Mouse (Mus musculus): ENCODE measurements around the gene Aspg. TPM values are rescaled to one million over a fixed set of nuclear protein-coding genes. Genes with fewer than 3 reads are reported as not detected.

Gene Aspg
- polyA plus RNA-seq, 1 experiment = 1.3 TPM

DNA sequence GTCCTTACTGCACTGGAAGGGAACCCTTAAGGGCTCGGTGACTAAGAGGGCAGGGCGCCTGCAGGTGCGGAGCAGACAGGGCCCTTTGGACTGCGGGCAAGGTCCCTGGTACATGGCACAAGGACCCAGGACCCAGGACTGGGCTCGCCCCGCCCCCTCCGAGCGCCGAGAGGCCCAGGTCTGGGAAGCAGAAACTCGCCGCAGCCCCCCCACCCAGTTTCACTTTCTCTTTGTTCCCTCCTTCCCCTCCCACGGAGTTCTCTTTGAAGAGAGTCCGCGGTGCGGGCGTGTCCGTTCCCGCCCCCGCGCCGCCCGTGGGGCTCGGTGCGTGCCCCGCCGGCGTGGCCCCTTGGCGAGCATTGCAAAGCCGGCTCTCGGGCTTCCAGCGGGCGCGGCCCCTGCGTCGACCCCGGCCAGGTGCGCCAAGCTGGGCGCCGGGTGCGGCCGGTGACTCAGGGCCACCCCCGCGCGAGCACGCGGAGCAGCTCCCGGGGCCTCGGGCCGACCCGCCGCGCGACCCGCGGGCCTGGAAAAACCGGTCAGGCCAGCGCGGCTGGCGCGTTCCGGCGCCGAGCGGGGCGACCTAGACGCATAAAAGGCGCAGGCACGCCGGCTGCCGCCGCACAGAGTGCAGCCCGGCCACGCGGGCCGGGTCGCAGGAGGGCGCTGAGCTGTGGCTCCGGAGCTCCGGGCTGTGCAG lies 23.8 kb downstream of the Aspg start:
- H3K27ac ChIP-seq (ENCODE audit: insufficient read depth, low read length) = no peak overlapping the region
- no peak for TF ChIP-seq POLR2A (IDR thresholded peaks at IDR 0.05; ENCODE audit: low read depth, low read length)
- TF ChIP-seq CTCF (IDR thresholded peaks at IDR 0.05; ENCODE audit: borderline replicate concordance, insufficient read depth, low read length) = no peak
- H3K4me3 ChIP-seq (ENCODE audit: insufficient read depth, low read length) = peak overlapping the region; percentile 36
- H3K4me1 ChIP-seq (ENCODE audit: control insufficient read depth, insufficient read depth, low read length) = no peaks in the 10 kb centered on the region

DNA sequence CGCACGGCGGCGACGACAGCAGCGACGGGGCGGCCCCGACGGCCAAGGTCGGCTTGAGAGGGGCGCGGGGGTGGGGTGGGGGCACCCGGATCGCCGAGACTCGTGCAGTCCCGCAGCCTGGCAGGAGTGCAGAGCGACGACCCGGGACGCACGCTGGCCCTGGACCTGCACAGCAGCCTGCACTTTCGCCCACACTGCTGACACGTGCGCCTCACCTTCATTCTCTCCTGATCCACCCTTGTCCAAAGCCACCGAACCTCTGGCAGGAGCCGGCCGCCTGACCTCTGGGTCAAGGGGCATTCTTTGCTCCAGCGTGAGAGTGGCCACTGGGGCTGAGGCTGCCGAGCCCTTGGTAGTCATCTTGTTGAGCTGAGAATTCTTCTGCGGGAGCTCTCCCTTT lies 24.5 kb downstream of the Aspg start:
- TF ChIP-seq POLR2A (IDR thresholded peaks at IDR 0.05; ENCODE audit: low read depth, low read length) (no peak), CTCF (IDR thresholded peaks at IDR 0.05; ENCODE audit: borderline replicate concordance, insufficient read depth, low read length) (no peak)
- Histone ChIP-seq H3K4me1 (ENCODE audit: control insufficient read depth, insufficient read depth, low read length) (no peaks in the 10 kb centered on the region), H3K27ac (ENCODE audit: insufficient read depth, low read length) (no peak overlapping the region), H3K4me3 (ENCODE audit: insufficient read depth, low read length) (no peak overlapping the region)

DNA sequence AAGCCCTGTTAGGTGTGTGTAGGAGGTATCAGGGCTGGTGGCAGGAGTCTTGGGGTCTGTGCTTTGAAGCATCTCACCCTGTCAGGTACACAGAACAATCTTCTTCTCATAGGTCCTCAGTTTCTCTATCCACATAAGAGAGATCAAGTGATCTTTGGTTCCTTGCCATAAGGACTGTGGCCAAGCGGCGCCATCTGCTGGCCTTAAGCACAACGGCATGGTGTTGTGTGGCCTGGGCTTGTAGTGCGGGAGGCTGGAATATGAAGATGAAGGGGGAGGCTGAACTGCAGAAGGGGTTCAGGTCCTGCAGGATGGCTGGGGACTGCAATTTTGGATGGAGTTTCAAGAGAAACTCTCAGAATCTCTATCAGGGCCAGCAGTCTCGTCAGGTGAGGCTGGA lies 33.8 kb downstream of the Aspg start:
- H3K4me3 ChIP-seq (ENCODE audit: insufficient read depth, low read length) = no peak overlapping the region
- peak; percentile 94 for TF ChIP-seq CTCF (IDR thresholded peaks at IDR 0.05; ENCODE audit: borderline replicate concordance, insufficient read depth, low read length)
- no peak for TF ChIP-seq POLR2A (IDR thresholded peaks at IDR 0.05; ENCODE audit: low read depth, low read length)
- H3K4me1 ChIP-seq (ENCODE audit: control insufficient read depth, insufficient read depth, low read length) = no peaks in the 10 kb centered on the region
- no peak overlapping the region for H3K27ac ChIP-seq (ENCODE audit: insufficient read depth, low read length)

DNA sequence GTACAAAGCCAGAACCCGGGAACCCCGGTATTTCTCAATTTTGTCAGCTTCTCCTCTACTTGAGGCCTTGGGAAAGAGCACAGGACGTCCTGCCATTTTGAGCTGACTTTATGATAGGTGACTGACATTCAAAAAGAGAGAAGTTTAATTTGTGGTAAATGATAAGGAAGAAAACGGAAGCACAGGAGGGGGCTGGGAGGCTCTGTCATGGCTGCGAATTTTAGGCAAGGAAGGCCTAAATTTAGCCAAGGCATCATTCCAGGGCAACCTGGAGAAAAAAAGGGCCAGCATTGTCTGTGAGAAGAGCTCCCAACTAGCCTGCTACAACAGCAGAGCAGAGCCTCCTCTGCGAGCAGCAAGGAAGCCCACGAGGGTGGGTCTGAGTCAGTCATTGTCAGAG lies 34.3 kb downstream of the Aspg start:
- no peaks in the 10 kb centered on the region for H3K4me1 ChIP-seq (ENCODE audit: control insufficient read depth, insufficient read depth, low read length)
- H3K27ac ChIP-seq (ENCODE audit: insufficient read depth, low read length) = no peak overlapping the region
- H3K4me3 ChIP-seq (ENCODE audit: insufficient read depth, low read length) = no peak overlapping the region
- TF ChIP-seq POLR2A (IDR thresholded peaks at IDR 0.05; ENCODE audit: low read depth, low read length) (no peak), CTCF (IDR thresholded peaks at IDR 0.05; ENCODE audit: borderline replicate concordance, insufficient read depth, low read length) (no peak)

DNA sequence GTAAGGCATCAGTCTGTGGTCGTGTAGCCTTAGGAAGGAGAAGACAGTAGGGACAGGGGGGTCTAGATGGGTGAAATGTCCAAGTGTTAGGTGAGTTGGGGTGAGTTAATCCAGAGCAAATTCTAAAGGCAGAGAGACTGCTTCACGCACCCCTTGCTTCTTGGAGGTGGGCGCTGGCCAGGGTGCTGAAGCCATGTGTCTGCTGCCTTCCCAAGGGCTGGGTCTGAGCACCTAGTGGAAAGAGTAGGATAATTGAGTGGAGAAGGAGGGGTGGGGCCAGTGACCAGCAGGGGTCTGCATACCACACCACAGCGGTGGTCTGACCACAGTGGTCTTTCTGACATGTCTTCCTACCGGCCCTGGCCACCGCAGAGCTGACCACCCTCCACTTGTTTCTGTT lies 34.8 kb downstream of the Aspg start:
- no peak overlapping the region for H3K27ac ChIP-seq (ENCODE audit: insufficient read depth, low read length)
- no peak for TF ChIP-seq POLR2A (IDR thresholded peaks at IDR 0.05; ENCODE audit: low read depth, low read length)
- no peak for TF ChIP-seq CTCF (IDR thresholded peaks at IDR 0.05; ENCODE audit: borderline replicate concordance, insufficient read depth, low read length)
- H3K4me3 ChIP-seq (ENCODE audit: insufficient read depth, low read length) = no peak overlapping the region
- no peaks in the 10 kb centered on the region for H3K4me1 ChIP-seq (ENCODE audit: control insufficient read depth, insufficient read depth, low read length)

DNA sequence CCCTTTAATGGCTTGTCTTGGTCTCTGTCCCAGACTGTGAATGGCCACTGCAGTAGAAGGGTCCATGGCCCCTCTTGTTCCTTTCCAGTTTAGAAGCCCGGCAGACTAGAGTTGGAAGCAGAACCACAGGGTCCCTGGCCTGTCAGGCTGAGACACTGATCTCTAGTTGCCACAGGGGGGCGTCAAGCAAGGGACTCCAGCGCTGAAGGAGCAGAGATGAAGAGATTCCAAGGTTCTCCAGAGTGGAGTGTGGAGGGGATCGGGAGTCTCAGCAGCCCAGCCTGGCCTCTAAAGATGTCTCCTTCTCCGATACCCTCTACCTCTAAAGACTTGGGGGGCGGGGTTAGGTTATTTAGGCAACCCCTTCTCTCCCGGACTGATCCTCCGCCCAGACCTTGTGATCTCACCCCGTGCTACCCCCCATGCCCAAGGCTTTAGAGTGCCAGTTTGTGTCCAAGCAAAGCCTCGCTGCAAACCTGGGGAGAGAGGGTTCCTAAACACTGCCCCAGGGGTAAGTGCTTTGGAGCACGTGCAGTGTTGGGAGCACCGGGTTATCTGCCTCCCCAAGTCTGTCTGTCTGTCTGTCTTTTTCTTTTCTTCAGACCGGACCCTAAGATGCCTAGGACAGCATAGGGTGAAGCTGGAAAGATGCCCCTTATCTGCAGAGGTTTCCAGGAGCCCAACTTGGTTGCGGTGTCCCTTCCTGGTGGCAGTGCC lies 36.8 kb downstream of the Aspg start:
- TF ChIP-seq POLR2A (IDR thresholded peaks at IDR 0.05; ENCODE audit: low read depth, low read length) (no peak), CTCF (IDR thresholded peaks at IDR 0.05; ENCODE audit: borderline replicate concordance, insufficient read depth, low read length) (no peak)
- Histone ChIP-seq H3K4me3 (ENCODE audit: insufficient read depth, low read length) (no peak overlapping the region), H3K27ac (ENCODE audit: insufficient read depth, low read length) (no peak overlapping the region), H3K4me1 (ENCODE audit: control insufficient read depth, insufficient read depth, low read length) (no peaks in the 10 kb centered on the region)

DNA sequence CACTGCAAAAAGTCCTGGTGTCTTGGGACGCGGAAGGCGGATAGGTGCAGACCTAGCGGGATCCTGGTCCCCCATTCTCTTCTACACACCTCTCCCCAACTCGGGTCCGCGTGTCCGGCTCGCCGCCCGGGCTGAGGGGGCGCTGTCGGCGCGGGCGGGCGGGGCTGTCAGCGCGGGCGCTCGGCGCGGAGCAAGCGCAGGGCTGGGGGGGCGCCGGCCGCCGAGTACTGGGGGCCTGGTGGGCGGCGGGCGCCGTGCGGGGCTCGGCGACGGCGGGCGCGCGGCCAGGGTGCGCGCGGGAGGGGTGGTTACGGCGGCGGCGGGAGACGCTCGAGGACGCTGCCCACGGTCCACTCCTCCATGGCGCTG lies 37.3 kb downstream of the Aspg start:
- no peaks in the 10 kb centered on the region for H3K4me1 ChIP-seq (ENCODE audit: control insufficient read depth, insufficient read depth, low read length)
- no peak overlapping the region for H3K27ac ChIP-seq (ENCODE audit: insufficient read depth, low read length)
- no peak overlapping the region for H3K4me3 ChIP-seq (ENCODE audit: insufficient read depth, low read length)
- TF ChIP-seq CTCF (IDR thresholded peaks at IDR 0.05; ENCODE audit: borderline replicate concordance, insufficient read depth, low read length) (no peak), POLR2A (IDR thresholded peaks at IDR 0.05; ENCODE audit: low read depth, low read length) (no peak)

DNA sequence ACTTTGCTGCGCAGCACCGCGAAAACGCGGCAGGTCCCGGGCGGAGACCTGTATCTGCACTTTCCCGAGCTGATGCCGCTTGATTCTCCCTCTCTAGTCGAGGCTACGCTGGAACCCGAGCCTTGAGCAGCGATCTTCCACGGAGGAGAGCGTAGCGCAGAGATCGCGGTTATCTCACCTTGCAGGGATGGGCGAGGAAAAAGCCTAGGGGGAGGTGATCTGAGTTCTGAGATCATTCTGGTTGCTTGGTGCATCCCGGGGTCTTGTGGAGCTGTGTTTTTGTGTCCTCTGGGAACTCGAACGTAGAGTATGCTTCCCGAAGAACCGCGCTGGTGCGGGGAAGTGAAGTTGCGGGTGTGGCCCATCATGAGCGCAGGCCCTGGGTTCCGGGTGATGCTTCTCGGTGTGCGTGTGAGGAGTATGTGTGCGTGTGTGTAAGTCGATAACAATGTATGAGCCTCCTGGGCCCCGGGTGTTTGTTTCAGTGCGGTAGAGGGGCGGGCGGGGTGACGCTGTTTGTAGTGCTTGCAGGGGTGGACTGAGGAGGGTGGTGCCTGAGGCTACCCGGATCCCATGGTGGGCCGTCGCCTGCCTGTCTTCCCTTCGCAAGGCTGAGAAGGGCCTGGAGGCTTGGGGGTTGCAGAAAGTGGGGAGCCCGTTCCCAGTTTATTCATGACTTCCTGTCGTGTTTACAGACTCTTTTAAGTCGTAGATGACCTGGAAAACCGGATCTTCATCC lies 38.1 kb downstream of the Aspg start:
- Histone ChIP-seq H3K4me1 (ENCODE audit: control insufficient read depth, insufficient read depth, low read length) (no peaks in the 10 kb centered on the region), H3K27ac (ENCODE audit: insufficient read depth, low read length) (no peak overlapping the region), H3K4me3 (ENCODE audit: insufficient read depth, low read length) (no peak overlapping the region)
- no peak for TF ChIP-seq POLR2A (IDR thresholded peaks at IDR 0.05; ENCODE audit: low read depth, low read length)
- no peak for TF ChIP-seq CTCF (IDR thresholded peaks at IDR 0.05; ENCODE audit: borderline replicate concordance, insufficient read depth, low read length)

DNA sequence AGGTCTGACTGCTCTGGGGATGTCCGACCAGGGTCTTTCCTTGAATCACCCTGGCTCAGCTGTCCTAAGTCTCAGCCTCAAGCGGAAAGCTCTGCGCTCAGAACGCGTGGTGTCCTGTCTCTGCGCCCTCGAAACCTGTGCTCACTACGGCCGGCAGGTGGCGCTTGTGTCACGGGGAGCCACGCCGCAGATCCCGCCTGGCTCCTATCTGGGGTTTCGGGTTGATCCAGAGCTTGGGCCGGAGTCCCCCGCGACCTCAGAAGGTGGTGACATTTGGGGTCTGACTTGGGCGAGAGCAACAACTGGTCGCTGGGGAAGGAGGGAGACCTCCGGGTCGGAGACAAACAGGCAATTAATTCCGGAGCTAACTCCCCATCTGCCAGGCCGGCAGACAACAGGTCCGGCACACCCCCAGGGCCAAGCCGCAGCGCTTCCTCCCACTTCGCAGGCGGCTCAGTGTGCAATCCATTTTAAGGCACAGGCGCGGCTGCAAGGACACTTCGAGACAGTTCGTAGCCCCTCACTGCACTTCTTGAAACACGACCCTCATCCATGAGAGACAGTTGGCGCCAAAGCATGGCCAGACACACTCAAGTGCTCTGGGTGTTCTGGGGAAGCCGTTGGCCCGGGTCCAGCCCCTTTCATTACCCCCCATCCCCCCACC lies 38.9 kb downstream of the Aspg start:
- TF ChIP-seq CTCF (IDR thresholded peaks at IDR 0.05; ENCODE audit: borderline replicate concordance, insufficient read depth, low read length) = peak; percentile 97
- no peak for TF ChIP-seq POLR2A (IDR thresholded peaks at IDR 0.05; ENCODE audit: low read depth, low read length)
- Histone ChIP-seq H3K4me3 (ENCODE audit: insufficient read depth, low read length) (peak overlapping the region; percentile 24), H3K27ac (ENCODE audit: insufficient read depth, low read length) (no peak overlapping the region), H3K4me1 (ENCODE audit: control insufficient read depth, insufficient read depth, low read length) (no peaks in the 10 kb centered on the region)

All from embryonic fibroblast, embryonic 13.5 days (primary cell).